Mouse (Mus musculus) frontal cortex, postnatal 10 days (tissue): ENCODE data around the gene Slc26a8.
A peak's percentile ranks its signal among the peaks of the same experiment; 100 is the strongest.

Source experiments
- DNase-seq, 2 experiments: peaks; one replicate each; pipeline ENCODE4 v3.0.0; 2022; ENCODE audit warnings: low spot score in 2 of 2, mixed read lengths in 1 of 2

Gene Slc26a8

GRCm38 (mm10) chr17:28592998-28593397 lies 97.0 kb downstream of the Slc26a8 start:
- peak; percentile 55 to 69 for DNase-seq

- DNase-seq = no peak
Measured at GRCm38 (mm10) chr17:28591476-28591875, 98.6 kb downstream of the Slc26a8 start.

GRCm38 (mm10) chr17:28590596-28590995 lies 99.4 kb downstream of the Slc26a8 start:
- DNase-seq = no peak

GRCm38 (mm10) chr17:28588591-28588990 lies 101.4 kb downstream of the Slc26a8 start:
- no peak for DNase-seq
